Mouse (Mus musculus) 3T3-L1 (cell line): ENCODE measurements at regions not wholly inside any gene's neighbourhood (a gene's known extent, or its start where the extent isn't known, plus 50 kb on each side); places are given as distances from the start of the nearest gene placed in this dataset.

Source experiments
- DNase-seq: peaks from one replicate; pipeline ENCODE4 v3.0.0-alpha.2; 2015; ENCODE audit warnings: low read depth, low spot score

- DNase-seq: no peak
Observed at GRCm38 (mm10) chrX:110666853-110667504, 147.1 kb upstream of the Pou3f4 start.

- no peak for DNase-seq
Observed at GRCm38 (mm10) chrX:110673192-110673591, 140.9 kb upstream of the Pou3f4 start.

GRCm38 (mm10) chrX:110678578-110678977, 135.5 kb upstream of the Pou3f4 start:
- DNase-seq: no peak

GRCm38 (mm10) chrX:110680561-110680960, 133.5 kb upstream of the Pou3f4 start:
- DNase-seq: no peak

- no peak for DNase-seq
Observed at GRCm38 (mm10) chrX:110700442-110700841, 113.6 kb upstream of the Pou3f4 start.

GRCm38 (mm10) chrX:110714137-110714536, 99.9 kb upstream of the Pou3f4 start:
- no peak for DNase-seq

GRCm38 (mm10) chrX:110764080-110764479, 50.0 kb upstream of the Pou3f4 start:
- DNase-seq: peak; percentile 1
